Mouse (Mus musculus) left cerebral cortex, postnatal 14 days (tissue): ENCODE measurements around the gene Lexm. TPM values are rescaled to one million over a fixed set of nuclear protein-coding genes. Genes with fewer than 3 reads are reported as not detected.

Experiments used
- DNase-seq, 2 experiments: peaks; one replicate each; pipeline ENCODE4 v3.0.0; 2021 to 2022; ENCODE audit warnings: low spot score in 2 of 2, mixed read lengths in 1 of 2
- intact Hi-C: fragments of 180-260 bp; cut with DNase I; formaldehyde crosslinking; loops from one replicate; pipeline ENCODE4 v1.15.1; 2025
- total RNA-seq, 2 experiments: library from RNA; stranded (reverse); gene quantifications; 2 replicates each; pipeline ENCODE4 v1.2.3; 2021

Lexm gene
- total RNA-seq, 2 experiments from 2014 or later: 0.37 TPM; not detected in 1

DNA sequence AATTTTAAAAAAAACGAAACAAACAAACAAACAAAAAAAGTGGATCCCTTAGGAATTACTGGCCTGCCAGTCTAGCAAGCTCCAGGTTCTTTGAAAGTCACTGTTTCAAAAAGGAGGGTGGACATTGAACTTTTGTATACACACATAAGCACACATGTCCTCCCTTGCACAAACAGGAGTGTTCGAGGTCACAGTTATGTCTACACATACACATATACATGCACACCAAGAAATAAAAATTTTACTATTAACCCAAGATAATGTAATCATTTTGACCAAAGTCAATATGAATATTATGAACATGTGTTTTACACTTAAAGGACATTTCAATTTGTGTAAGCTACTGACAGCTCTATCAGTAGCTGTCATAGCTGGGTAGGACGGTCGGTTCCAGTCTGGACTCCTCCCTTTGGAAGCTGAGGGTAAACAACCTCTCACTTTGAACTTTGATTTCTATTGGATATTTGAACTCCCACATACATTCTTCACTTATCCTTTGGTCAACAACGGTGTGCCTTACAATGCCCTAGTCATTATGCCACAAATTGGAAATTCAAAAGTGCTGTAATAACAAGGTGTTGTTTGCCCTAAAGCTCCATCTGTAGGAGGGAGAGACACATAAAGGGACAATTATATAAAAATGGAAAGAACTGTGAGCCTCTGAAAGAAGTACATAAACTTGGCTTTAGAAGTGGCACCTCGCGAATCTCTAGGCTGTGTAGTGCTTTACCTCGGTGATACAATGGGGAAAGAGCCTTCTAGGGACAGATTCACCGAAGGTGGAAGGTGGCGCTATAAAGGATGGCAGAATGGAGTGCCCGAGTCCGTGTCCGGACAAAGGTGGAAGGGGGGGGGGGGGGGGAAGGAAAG is 57.5 kb downstream of the Lexm start:
- intact Hi-C loops: no loop called here
- DNase-seq: no peak

DNA sequence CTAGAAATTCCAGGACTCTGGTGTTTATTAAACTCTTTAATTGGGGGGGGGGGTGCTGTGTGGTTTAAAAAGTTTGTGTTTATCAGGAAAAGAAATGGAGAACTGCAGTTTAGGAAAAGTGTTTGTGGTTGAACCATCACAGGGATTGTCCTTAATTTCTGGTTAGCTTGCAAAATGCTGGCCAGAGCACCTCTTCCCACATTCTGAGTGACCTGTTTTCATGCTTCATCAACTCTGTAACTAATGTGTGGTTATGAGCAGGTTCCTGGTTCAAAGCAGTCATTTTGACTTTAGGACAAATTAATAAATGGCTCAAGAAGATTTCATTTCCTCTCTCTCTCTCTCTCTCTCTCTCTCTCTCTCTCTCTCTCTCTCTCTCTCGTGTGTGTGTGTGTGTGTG is 59.1 kb downstream of the Lexm start:
- DNase-seq: no peak
- intact Hi-C loops: no loop called here

DNA sequence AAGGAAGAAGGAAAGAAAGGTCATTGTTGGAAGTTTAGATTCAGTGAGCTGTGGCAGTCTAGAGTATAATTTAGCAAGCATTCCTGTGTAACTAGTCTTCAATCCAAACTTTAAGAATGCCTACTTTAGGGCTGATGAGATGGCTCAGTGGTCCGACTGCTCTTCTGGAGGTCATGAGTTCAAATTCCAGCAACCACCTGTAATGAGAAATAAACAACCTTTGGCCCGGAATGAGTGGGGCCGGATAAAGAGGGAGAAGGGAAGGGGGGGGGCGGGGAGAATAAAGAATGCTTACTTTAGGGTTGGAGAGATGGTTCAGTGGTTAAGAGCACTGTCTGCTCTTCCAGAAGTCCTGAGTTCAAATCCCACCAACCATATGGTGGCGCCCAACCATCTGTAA is 59.8 kb downstream of the Lexm start:
- DNase-seq: no peak
- intact Hi-C loops: no loop called here

DNA sequence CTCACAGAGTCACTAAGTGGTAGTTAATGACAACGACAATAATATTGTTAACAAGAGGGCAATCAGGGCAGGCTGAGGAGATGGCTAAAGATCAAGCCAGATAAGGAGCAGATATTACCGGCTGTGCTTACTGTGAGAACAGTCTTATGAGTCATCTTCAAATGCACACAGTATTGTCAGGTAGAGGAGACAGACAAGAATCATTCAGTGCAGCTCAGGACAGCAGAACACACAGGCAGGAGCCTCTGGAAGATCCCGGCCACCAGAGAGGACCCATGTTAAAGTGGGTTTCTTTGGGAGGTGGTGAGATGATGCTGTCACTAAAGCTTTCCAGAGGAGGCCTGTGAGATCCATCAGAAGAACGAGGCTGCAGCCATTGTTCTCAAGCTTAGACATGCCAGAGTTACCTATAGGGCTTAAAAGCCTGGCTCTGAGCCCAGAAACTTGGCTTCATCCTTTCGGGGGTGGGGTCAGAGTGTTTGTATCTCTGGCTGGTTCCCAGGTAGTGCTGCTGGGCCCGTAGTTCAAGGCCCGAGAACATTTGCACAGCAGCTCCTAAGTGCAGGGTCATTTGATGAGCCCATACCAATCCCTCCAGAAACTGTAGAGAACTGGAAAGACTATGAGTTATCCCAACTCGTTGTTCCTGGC is 66.4 kb downstream of the Lexm start:
- intact Hi-C loops: no loop called here
- DNase-seq: no peak

DNA sequence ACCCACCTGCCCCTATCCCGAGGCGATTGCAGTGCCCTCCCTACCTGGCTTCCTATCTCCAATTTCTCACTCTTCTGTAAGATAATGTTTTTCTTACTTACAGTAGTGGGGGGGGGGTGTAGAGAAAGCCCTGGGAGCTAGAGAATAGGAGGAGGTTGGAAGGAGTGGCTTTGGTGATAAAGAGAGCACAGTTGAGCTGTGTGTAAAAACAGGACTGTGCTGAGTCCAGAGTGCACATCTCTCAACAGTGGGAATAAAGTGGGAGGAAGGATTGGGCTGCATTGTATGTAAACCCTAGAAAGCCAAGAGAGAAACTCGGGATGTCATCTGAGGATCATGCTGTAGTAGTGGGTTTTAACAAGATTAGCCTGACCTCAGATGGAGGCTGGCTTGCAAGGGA is 68.9 kb downstream of the Lexm start:
- intact Hi-C loops: no loop called here
- no peak for DNase-seq

DNA sequence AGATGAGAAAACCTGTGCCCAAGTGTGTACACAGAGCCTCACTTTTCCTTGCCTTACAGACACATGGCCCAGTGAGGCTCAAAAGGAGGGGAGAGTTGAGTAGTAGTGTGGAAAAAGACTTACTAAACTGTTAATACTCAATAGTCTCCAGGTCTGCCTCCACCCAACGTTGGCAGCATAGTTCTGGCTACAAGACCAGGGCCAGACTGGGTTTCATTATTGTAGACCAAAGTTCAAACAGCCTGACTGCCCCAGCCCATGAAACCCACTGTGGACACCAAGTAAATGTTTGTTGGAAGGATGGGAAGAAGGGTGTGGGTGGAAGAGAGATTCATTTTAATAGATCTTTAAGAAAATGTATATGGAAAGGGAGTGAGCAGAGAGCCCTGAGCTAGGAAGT is 70.1 kb downstream of the Lexm start:
- no peak for DNase-seq
- intact Hi-C loops: no loop called here

DNA sequence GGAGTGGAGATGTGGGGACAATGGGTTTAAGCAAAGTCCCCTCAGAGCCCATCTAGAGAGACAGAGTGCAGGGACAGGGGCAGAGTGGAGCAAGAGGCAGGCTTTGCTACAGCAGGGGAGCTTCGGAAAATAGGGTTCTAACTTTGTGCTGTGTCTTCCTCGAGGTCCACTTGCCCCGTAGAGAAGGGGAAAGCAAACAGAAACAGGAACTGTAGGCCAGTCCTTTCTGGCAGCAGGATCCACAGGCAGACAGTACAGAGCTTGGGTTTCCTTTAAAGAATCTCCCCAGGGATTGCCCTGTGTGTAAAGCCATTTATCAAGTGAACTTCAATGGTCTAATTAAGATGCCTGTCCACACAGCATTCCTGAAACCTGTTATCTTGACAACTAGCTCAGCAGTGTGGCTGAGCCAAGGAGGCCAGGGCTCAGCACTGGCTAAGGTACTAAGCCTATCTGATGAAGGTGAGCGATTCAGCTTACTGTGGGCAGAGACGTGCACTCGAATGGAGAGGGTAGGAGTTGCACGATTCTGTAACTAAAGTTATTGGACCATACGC is 71.1 kb downstream of the Lexm start:
- no peak for DNase-seq
- intact Hi-C loops: no loop called here

DNA sequence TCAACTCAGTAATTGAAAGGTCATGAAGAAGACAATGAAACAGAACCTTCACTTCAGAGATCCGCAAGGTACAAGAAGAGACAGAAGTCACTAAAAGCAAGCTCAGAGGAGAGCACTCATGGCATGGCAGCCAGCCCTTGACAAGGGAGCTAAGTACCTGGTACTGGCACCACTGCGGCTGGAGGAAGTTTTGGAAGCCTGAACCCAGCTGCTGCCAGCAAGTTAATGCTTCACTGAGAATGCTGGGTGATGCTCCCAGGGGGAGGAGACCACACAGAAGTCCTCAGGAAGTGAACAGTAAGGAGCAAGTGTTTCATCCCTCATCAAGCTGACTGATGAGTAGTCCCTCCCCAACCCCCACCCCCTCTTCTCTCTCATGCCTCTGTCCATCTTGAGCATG is 74.8 kb downstream of the Lexm start:
- DNase-seq: no peak
- intact Hi-C loops: no loop called here

DNA sequence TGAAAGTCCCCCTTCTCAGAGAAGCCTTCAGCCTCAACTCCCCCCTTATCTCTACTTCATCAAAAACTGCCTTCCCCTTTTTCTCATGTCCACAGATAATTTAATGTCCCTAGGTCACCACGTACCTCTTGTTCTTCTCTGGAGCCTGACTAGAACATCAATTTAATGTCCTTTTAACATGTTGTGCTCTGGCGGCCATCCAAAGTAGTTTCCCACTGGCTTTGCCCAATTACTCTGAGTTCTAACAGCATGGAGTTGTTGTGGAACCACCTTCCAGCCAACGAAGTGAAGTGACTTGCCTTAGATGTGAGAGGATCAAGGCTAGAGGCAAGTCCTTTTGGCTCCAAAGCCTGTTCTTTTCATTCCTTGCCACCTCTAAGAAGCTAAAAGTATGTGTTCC is 75.5 kb downstream of the Lexm start:
- intact Hi-C loops: no loop called here
- no peak for DNase-seq

Other genes with a start within 250 kb of the Lexm start
- gene Pcsk9, start 152.9 kb downstream of the Lexm start, total RNA-seq: 1 to 10 TPM; 2.7 to 2.8 TPM
- gene Bsnd, start 125.0 kb downstream of the Lexm start, total RNA-seq: not detected
- gene Dhcr24, start 56.2 kb downstream of the Lexm start, total RNA-seq: 100 to 1,000 TPM; 112 to 119 TPM
- 1 to 10 TPM; 1.7 to 2.0 TPM for gene Ttc22, start 5.2 kb upstream of the Lexm start, total RNA-seq
- gene Pars2, start 33.8 kb upstream of the Lexm start, total RNA-seq: 1 to 10 TPM; 6.3 to 6.5 TPM
- gene Ttc4, start 61.7 kb upstream of the Lexm start, total RNA-seq: 10 to 100 TPM; 41.2 to 43.7 TPM
- 1 to 10 TPM; 2.1 to 2.2 TPM for gene Mroh7, start 113.7 kb upstream of the Lexm start, total RNA-seq
- not detected for gene Fam151a, start 116.6 kb upstream of the Lexm start, total RNA-seq
- 10 to 100 TPM; 30.5 to 34.1 TPM for gene Acot11, start 187.8 kb upstream of the Lexm start, total RNA-seq